Mouse (Mus musculus) kidney, adult 8-10 months (tissue): Measurements from ENCODE around the gene Zdhhc17.

ENCODE experiments used
- DNase-seq, 2 experiments: peaks; one replicate each; pipeline ENCODE4 v3.0.0; 2022

The Zdhhc17 gene

GRCm38 (mm10) chr10:110952937-110953451, 56.9 kb downstream of the Zdhhc17 start:
- peak; percentile 91 to 96 for DNase-seq

GRCm38 (mm10) chr10:110952271-110952670, 57.7 kb downstream of the Zdhhc17 start:
- no peak for DNase-seq

- no peak for DNase-seq
Measured at GRCm38 (mm10) chr10:110951748-110952147, 58.2 kb downstream of the Zdhhc17 start.

GRCm38 (mm10) chr10:110951112-110951511, 58.8 kb downstream of the Zdhhc17 start:
- DNase-seq: no peak

GRCm38 (mm10) chr10:110947574-110947973, 62.4 kb downstream of the Zdhhc17 start:
- DNase-seq: no peak

GRCm38 (mm10) chr10:110945966-110946365, 64.0 kb downstream of the Zdhhc17 start:
- DNase-seq: no peak

- DNase-seq: no peak
Measured at GRCm38 (mm10) chr10:110944175-110944574, 65.8 kb downstream of the Zdhhc17 start.

GRCm38 (mm10) chr10:110942806-110943205, 67.1 kb downstream of the Zdhhc17 start:
- no peak for DNase-seq

- no peak for DNase-seq
Measured at GRCm38 (mm10) chr10:110941968-110942367, 68.0 kb downstream of the Zdhhc17 start.

GRCm38 (mm10) chr10:110940740-110941398, 69.1 kb downstream of the Zdhhc17 start:
- DNase-seq: no peak

- DNase-seq: no peak
Measured at GRCm38 (mm10) chr10:110939717-110940116, 70.2 kb downstream of the Zdhhc17 start.

- no peak for DNase-seq
Measured at GRCm38 (mm10) chr10:110938841-110939549, 70.9 kb downstream of the Zdhhc17 start.

GRCm38 (mm10) chr10:110938361-110938760, 71.6 kb downstream of the Zdhhc17 start:
- DNase-seq: no peak

GRCm38 (mm10) chr10:110935669-110936068, 74.3 kb downstream of the Zdhhc17 start:
- DNase-seq: no peak

- peak; percentile 46 to 70 for DNase-seq
Measured at GRCm38 (mm10) chr10:110935081-110935480, 74.9 kb downstream of the Zdhhc17 start.

GRCm38 (mm10) chr10:110933584-110933983, 76.4 kb downstream of the Zdhhc17 start:
- no peak for DNase-seq

GRCm38 (mm10) chr10:110931913-110932560, 77.9 kb downstream of the Zdhhc17 start:
- DNase-seq: no peak

GRCm38 (mm10) chr10:110931161-110931912, 78.6 kb downstream of the Zdhhc17 start:
- no peak for DNase-seq

GRCm38 (mm10) chr10:110929756-110930155, 80.2 kb downstream of the Zdhhc17 start:
- peak in 1 of 2 experiments; percentile 40 for DNase-seq

GRCm38 (mm10) chr10:110927491-110927890, 82.4 kb downstream of the Zdhhc17 start:
- no peak for DNase-seq

GRCm38 (mm10) chr10:110922612-110923011, 87.3 kb downstream of the Zdhhc17 start:
- no peak for DNase-seq

GRCm38 (mm10) chr10:110921890-110922289, 88.0 kb downstream of the Zdhhc17 start:
- no peak for DNase-seq
